Mouse (Mus musculus): ENCODE measurements around the gene Evl.
"Not testable (repeated sequence)": the region's sequence is repeated elsewhere in the genome, so short reads cannot be mapped to it uniquely, and the experiment has no call there.

The Evl gene

GRCm38 (mm10) chr12:108698697-108699471 is 144.4 kb downstream of the Evl start:
- in situ Hi-C loops (cut with MboI): no loop called here

- in situ Hi-C loops (cut with MboI): no loop called here
These were observed 145.1 kb downstream of the Evl start for GRCm38 (mm10) chr12:108699576-108699975.

- in situ Hi-C loops (cut with MboI): no loop called here
These were observed 145.5 kb downstream of the Evl start for GRCm38 (mm10) chr12:108700037-108700436.

- in situ Hi-C loops (cut with MboI): no loop called here
These were observed 146.7 kb downstream of the Evl start for GRCm38 (mm10) chr12:108701221-108701620.

GRCm38 (mm10) chr12:108702185-108702584 is 147.7 kb downstream of the Evl start, which contains the start of gene Degs2:
Degs2 (minus strand) TSS chr12:108702315.
- in situ Hi-C loops (cut with MboI): no loop called here

- in situ Hi-C loops (cut with MboI): no loop called here
These were observed 151.0 kb downstream of the Evl start for GRCm38 (mm10) chr12:108705486-108705885.

- in situ Hi-C loops (cut with MboI): no loop called here
These were observed 151.6 kb downstream of the Evl start for GRCm38 (mm10) chr12:108706129-108706528.

GRCm38 (mm10) chr12:108709386-108709785 is 154.9 kb downstream of the Evl start:
- in situ Hi-C loops (cut with MboI): no loop called here

GRCm38 (mm10) chr12:108709964-108710765 is 155.6 kb downstream of the Evl start:
- in situ Hi-C loops (cut with MboI): no loop called here

GRCm38 (mm10) chr12:108710861-108711615 is 156.5 kb downstream of the Evl start:
- in situ Hi-C loops (cut with MboI): no loop called here

GRCm38 (mm10) chr12:108712481-108712880 is 158.0 kb downstream of the Evl start:
- in situ Hi-C loops (cut with MboI): no loop called here

- in situ Hi-C loops (cut with MboI): not testable (repeated sequence)
These were observed 159.5 kb downstream of the Evl start for GRCm38 (mm10) chr12:108713972-108714371.

- in situ Hi-C loops (cut with MboI): no loop called here
These were observed 161.3 kb downstream of the Evl start for GRCm38 (mm10) chr12:108715854-108716253.

GRCm38 (mm10) chr12:108718485-108718884 is 164.0 kb downstream of the Evl start:
- in situ Hi-C loops (cut with MboI): no loop called here

GRCm38 (mm10) chr12:108722464-108722863 is 167.9 kb downstream of the Evl start:
- in situ Hi-C loops (cut with MboI): no loop called here

- in situ Hi-C loops (cut with MboI): no loop called here
These were observed 169.3 kb downstream of the Evl start for GRCm38 (mm10) chr12:108723841-108724240.

- in situ Hi-C loops (cut with MboI): no loop called here
These were observed 179.9 kb downstream of the Evl start for GRCm38 (mm10) chr12:108734386-108734785.

- in situ Hi-C loops (cut with MboI): no loop called here
These were observed 183.3 kb downstream of the Evl start for GRCm38 (mm10) chr12:108737838-108738237.

Measured in mature B cell (primary cell).